Mouse (Mus musculus): ENCODE data around the gene Tmem266.

The Tmem266 gene

DNA sequence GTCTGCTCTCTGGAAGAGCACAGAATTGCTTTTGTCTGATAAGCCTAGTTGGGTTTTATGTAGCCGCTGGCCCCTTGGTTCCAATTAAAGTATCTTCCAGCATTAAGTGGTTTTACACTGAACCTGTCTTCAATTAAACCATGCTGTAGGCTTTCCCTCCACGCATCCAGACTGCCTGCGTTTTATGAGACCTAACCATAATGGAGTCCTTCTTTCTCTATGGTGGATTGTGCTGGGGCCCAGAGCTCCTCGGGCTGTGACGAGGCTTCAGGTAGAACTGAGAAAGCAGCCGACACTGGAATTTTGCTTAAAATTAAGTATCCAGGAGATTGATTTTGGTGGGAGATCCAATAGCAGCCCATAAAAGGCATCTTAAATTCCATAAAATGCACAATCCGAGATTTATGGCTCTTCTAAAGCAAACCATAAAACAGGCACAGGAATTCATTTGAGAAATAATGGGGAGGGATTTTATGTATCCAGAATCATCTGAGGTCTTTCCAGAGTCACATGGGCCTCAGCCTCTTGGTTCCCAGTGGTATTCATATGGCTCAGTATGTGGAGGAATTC is 72.4 kb downstream of the Tmem266 start:
- no peak for DNase-seq (ENCODE audit: low spot score in 2 of 2)

DNA sequence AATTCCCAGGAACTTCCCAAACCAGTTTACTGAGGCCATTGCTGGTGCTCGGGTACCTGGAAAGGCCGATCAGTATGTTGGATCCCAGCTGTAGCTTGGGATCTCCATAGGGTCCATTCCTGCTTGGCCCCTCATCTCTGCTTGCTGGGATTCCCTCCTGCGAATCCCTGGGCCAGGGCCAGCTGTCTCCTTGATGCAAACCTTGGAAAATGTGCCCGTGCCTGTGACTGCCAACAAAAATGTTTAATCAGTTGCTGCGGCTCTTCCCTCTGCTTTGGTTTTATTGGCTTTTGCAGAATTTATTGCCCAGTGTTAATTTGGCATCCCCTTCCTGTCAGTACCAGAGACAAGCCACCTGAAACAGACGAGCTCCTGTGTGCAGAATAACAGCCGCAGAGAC is 75.6 kb downstream of the Tmem266 start:
- DNase-seq (ENCODE audit: low spot score in 2 of 2), result no peak

DNA sequence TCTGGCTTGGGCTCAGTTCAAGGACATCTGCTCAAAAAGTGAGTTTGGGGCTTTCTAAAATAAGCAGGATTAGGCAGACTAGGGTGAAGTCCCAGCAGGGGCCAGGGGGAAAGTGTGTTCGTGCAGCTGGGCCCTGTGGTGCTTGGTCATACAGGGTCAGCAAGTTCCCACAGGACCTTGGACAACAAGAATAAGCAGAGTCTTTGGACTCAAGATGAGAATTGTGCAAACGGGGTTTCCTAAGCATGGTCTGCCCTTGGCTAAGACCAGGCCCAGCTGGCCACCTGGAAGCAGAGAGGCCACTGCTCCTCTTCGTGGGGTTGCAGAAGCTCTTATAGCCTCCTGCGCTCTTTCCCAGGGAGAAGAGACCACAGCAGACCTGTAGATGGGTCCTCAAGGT is 77.5 kb downstream of the Tmem266 start:
- no peak for DNase-seq (ENCODE audit: low spot score in 2 of 2)

DNA sequence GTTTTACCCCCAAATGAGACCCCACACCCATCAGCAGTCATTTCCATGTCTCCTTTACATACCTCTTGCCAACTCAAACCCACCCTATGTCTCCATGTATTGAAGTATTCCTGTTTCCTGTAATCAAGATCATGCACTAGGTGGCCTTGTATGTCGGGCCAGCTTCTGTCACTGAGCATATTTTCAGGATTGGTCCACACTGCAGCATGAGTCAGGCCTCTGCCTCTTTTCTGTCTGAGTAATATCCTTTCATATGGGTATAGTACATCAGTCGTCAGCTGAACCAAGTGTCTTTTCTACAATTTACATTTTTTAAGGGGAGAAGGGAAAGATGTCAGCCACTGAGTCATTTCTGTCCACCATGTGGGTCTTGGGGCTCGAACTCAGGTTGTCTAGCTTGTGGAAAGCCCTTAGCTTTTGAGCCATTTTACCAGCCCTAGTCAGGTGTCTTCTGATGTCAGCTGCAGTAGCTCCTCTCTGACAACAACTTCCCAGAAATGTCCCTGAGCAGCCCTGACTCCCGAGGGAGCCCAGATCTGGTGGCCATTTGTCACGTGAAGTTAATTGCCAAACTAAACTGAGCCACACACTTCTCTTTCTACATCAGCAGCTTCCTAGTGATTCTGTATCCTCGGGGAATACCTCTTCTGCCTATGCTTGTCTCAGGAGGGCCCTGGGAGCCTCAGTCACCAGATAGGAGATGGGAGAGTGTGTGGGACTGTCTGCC is 78.4 kb downstream of the Tmem266 start:
- DNase-seq (ENCODE audit: low spot score in 2 of 2), result no peak

DNA sequence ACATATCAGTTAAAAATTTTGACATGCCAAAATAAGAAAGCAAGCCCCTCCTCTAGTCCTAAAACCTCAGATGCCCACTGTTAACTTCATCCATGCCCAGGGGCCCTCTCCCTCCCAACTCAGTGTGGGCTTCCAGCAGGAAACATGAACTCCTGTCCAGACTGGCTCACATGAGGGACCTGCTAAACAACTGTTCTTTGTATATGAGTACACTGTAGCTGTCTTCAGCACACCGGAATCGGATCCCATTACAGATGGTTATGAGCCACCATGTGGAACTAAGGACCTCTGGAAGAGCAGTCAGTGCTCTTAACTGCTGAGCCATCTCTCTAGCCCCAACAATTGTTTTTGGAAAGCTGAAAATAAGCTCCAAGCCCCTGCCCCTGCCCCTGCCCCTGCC is 80.1 kb downstream of the Tmem266 start:
- no peak for DNase-seq (ENCODE audit: low spot score in 2 of 2)

DNA sequence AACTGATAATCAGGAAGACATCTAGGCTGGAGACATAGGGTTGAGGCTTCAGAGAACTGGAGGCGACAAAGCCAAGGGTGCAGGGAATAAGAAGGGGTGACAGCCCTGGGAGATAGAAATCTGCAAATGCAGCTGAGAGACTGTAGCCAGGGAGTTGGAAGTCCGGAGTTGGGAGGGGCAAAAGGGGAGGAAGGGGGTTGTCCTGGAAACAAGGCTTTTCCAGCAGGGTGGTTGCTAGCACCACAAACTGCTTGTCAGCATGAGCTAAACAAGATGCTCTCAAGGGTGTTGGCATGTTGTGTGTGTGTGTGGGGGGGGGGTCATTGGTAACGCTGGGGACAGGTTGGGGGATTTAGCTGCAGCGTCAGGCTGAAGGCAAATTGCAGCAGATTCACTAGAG is 82.1 kb downstream of the Tmem266 start:
- no peak for DNase-seq (ENCODE audit: low spot score in 2 of 2)

DNA sequence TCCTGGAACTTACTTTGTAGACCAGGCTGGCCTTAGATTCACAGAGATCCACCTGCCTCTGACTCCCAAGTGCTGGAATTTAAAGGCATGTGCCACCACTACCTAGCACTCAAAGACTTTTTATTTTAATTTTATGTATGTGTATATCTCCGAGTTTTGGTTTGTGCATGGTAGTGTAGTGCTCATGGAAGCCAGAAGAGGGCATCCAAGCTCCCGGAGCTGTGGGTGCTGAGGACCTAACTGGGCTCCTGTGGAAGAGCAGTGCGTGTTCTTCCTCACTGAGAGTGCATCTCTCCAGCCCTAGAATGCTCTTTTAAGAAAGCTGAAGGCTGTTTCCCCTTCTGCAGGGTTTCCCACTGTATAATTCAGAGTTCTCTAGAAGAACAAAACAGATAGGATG is 83.1 kb downstream of the Tmem266 start:
- DNase-seq (ENCODE audit: low spot score in 2 of 2), result no peak

DNA sequence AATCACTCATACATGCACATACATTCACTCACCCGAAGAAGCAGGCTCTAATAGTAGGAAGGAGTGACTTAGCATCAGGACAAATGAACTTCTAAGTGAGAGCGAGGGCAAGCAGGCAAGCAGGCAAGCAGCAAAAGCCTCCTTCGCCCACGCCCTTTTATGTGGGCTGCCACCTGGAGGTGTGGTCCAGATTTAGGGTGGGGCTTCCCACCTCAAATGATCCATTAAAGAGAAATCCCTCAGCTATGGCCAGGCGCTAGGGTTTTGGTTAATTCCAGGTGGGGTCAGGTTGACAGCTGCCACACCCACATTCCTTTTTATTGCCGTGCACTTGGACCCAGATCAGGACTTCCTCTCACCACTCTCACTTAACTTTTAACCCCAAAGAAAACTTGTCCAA is 83.7 kb downstream of the Tmem266 start:
- DNase-seq (ENCODE audit: low spot score in 2 of 2), result no peak

DNA sequence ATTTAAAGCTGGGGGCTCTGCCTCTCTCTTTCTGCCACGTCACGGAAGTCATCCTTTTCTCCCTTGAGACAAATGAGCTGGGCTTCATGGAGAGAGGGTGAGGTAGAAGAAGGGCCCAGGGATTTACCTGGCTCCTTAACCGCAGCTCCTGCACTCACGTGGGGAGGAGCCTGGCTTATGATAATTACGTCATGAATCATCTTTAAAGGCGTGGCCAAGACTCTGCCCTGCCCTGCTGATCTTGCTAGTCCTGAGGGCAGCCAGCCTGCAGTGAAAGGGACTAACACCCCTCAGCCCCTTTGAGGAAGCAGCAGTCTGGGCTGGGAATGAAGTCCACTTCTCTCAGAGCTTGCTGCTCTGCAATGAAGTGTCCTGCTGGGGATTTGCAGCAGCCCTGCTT is 84.4 kb downstream of the Tmem266 start:
- no peak for DNase-seq (ENCODE audit: low spot score in 2 of 2)

DNA sequence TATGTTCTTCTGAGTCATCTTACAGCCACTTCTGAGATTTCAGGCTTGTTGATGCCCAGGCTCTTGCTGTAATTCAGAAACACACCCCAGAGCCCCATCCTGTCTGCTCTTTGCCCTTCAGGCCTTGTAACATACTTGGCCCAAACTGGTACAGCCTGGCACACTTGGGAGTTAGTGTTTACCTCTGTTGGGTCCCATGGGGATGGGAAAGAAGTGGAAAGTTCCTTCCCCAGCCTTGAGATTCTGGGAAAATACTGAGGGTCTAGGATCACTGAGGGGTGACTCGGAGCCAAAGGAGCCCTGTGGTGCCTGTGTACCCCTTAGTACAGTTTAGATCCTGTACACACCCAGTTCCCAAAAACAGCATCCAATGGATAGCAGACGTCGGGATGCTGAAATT is 95.1 kb downstream of the Tmem266 start:
- DNase-seq (ENCODE audit: low spot score in 2 of 2), result no peak

DNA sequence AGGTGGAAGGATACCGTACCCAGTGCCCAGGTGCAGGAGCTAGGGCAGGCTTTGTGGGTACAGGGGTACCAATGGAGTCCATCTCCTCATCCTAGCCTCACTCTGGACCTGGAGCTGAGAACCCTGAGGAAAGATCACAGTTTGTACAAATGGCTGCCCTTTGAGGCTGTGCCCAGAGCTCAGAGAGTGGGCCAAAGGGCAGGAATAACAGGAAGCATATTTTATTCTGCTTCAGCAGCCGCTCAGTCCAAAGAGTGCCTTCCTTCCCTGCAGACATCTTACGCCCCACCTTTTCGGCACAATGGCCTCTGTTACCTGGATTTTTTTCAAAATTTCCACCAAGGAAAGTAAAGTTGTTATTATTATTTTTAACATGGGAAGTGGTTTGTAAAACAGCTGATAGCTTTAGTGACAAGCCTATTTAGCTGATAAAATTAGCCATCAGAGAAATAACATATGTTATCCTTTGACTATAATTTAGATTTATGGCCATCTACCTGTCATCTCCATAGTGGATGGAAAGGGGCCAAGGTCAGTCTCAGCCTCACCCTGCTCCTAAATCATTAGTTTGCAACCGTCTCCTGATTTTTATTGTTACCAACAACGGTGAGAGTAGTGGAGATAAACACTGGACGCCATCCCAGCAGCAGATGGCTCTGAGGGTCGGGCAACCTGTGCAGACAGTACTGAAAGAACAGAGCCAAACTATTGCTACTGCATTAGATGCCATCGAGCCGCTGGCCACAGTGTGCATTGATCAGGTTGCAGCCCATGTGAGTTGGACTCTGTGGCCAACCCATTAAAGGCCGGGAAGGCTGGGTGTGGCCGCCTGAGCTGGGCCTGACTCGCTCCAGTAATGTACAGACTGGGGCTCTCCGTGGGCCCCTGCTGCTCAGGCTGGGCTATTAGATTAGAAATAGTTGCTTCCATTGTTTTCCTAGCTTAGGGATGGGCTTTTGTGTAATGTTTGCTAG is 97.0 kb downstream of the Tmem266 start:
- DNase-seq (ENCODE audit: low spot score in 2 of 2), result no peak

DNA sequence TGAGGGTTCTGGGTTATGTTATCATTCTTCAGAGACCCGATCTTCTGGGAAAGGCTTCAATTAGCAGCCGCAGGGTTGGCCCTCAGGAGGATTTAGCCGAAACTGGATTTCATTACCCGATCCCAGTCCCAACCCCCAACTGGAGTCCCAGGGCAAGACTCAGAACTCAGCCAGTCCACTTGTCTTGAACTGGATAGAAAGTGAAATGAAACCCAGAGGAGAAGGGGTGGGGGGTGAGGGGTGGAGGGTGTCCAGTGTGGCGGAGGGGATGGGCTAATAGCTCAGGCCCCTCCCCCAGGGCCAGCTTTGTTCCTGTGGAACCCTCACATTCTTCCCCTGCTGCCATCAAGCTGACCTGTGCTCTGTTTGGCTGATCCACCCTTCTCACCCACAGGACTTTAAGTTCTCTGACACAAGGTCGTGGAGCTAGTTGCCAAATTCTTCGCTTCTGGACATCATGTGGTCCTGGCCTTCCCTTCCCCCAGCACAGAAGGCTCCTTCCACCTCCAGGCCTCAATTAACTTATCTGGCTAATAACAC is 98.6 kb downstream of the Tmem266 start:
- no peak for DNase-seq (ENCODE audit: low spot score in 2 of 2)

DNA sequence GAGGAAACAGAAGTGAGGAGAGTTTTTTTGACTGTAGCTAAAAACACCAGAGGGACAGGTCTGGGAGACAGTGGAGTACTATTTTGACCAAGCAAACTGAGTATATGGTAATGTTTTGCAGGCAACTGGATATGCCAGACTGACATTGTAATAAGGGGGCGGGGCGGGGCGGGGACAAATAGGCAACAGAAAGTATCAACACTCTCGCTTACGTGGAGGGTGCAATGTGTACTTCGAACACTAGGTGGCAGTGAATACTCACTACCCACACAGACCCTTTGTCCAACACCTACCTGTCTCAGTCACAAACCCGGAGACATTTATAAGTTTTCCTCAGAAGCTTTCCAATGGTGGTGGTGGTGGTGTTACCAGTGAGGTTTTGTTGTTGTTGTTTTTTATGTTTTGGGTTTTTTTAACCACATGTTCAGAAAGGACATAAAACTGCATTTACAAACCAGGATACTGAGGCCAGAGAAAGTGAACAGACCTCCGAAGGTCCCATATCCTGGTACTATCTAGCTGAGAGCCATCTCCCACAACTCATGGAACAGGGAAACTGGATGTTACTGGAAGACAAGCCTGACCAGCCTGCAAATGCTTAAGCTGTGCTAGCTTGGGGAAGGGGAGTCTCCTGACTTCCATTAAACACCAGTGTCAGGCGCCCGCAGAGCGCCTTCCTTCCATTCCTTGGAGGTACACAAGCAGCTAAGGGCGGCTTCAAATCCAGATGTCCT is 102.7 kb downstream of the Tmem266 start:
- DNase-seq (ENCODE audit: low spot score in 2 of 2), result peak; percentile 32 to 40

DNA sequence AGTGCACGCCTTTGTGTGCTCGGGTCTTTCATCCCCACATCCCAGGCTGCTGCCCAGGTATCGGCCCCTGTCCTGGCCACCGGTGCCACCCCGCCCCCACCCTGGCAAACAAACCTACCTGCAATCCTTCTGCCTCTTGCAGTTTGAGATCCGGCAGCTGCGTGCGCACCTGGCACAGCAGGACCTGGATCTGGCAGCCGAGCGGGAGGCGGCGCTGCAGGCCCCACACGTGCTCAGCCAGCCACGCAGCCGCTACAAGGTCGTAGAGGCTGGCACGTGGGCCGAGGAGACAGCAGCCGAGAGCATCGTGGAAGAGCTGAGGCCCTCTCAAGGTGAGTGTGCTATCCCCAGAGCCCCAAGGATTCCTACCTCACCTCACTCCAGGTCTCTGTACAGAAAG is 103.4 kb downstream of the Tmem266 start:
- DNase-seq (ENCODE audit: low spot score in 2 of 2), result no peak

DNA sequence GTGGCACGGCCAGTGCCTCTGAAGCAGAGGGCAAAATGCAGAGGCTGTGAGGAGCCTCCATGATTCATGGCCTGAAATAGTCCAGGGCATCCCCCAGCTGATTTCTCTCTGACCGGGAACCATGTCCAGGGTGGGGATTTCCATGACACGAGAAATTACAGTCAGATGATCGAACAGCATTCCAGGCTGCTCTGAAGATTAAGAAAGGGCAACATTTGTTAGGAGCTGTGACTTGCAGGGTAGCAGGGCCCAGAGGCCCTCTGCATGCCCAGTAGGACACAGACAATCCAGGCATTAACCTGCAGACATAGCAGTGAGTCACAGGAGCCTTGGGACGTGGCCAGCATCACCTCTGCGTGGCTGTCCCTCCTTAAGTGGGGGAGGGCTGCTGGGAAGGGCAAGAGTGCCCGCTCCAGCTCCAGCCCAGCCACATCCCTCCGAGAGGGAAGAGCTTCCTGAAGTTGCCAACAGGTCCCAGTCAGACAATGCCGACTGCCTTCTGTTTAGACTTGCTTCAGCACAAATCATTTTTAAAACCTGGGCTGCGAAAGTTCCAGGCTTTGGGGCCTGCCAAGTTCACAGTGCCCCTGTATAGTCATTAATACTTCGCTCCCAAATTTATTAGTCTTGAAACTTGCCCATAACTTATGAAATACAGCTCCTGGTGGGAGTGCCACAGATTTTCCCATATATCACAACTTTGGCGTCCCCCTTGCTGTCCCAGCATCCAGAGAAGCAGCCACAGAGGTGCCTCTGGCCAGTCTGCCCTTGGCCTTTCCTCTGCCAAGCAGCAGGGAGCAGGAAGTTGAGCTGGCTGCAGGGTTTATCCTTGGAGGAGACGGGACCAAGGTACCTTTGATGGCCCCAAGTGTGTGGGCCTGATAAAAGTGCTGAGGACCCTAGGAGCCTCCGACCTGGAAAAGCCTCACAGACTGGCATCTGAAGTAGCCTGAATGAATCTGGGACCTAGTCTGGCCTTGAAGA is 105.9 kb downstream of the Tmem266 start:
- no peak for DNase-seq (ENCODE audit: low spot score in 2 of 2)

DNA sequence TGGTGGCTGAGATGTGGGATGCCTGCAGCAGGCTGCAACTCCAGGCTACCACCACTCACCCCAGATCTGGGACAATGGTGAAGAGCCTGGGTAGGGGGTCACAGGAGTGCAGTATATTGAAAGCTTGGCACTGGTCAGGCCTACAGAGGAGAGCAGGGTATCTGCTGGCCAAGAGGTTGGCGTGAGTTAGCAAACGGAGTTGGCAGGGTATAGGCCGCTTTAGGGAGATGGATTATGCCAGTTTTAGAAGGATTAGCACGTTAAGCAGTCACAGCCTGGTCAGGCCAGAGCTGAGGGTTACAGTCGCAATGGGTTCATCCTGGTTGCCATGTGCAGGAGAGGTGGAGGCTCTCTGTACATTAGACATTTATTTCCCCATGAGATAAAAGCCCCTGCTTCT is 107.2 kb downstream of the Tmem266 start:
- DNase-seq (ENCODE audit: low spot score in 2 of 2), result no peak

DNA sequence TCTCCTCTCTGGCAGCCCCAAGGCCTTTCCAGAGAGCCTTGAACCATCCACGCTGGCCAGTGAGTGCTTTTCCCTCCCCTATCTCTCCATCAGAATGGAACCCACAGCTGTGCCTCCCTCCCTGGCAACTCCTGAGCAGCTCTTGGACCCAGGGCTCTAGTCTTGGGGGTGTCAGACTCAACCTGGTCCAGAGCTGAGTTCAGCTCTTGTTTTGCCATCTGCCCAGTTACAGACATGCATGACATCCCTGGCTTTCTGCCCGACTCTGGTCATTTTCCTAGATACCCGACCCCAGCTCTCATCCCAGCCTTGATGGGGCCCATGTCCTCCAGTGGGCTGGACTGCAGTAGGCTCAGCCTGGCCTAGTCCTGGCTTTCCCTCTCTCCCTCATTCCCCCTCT is 111.7 kb downstream of the Tmem266 start:
- DNase-seq (ENCODE audit: low spot score in 2 of 2), result no peak

DNA sequence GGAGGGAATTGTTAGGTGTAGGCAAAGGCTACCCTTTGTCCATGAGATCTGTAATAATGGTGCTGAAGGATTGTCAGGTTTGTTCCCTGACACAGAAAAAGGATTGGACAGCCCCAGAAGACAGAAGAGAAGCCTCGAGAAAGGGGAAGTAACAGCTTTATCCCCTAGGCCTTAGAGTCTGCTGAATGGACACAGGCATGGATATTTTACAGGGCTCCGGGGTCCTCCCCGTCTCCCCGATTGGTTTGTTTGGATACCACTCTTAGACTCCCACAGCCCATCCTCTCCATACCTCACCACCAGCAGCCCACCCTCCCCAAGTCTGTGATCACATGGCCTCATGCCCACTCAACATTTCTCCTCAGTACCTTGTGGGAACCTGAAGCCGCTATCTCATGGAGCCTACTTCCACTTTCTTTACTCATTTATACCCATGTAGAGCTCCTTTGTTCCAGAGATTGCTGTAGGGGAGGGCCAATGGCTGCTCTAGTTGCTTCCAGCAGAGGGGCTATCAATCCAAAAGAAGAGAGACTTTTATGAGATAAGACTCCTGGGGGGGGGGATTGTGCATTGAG is 112.6 kb downstream of the Tmem266 start:
- DNase-seq (ENCODE audit: low spot score in 2 of 2), result no peak

DNA sequence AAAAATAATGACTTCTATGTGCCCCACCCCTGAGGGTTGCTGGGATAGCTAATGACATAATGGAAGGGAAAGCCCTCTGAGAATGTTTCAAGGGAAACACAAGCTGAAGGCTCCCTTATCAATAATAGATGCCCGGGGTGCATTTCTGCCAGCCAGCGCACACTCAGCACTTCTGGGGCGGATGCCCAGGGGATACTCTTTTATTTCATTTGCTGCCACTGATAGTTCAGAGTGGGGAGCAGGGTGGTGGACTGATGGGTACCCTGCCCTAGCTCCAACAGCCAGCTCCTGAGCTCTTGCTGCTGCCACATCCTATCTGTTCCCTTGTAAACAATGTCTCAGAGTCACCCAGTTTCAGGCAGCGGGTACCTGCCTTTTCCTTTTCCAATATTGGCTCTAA is 120.8 kb downstream of the Tmem266 start:
- DNase-seq (ENCODE audit: low spot score in 2 of 2), result no peak

DNA sequence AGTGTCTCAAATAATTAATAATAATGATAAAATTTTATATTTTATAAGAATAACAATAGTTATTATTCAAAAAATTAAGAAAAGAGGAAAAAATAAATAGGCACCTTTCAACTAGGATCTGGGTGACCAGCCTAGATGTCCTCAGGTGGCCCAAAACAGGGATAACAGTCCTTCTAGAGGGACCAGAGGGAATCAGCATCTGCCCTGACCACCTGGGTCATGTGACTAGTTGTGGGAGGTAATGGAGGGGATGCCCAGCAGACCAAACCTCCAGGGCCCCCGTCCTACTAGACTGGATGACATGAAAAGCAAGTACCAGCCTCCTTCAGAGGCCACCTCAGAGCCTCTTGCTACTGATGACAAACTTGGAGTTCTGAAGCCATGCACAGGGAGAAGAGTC is 122.4 kb downstream of the Tmem266 start:
- DNase-seq (ENCODE audit: low spot score in 2 of 2), result no peak
